Mouse (Mus musculus): ENCODE data around the gene Pkd1l2. TPM values are rescaled to one million over a fixed set of nuclear protein-coding genes. Genes with fewer than 3 reads are reported as not detected.
A peak's percentile ranks its signal among the peaks of the same experiment; 100 is the strongest.

Gene Pkd1l2
- polyA plus RNA-seq, 1 experiment from 2014 or later = not detected

DNA sequence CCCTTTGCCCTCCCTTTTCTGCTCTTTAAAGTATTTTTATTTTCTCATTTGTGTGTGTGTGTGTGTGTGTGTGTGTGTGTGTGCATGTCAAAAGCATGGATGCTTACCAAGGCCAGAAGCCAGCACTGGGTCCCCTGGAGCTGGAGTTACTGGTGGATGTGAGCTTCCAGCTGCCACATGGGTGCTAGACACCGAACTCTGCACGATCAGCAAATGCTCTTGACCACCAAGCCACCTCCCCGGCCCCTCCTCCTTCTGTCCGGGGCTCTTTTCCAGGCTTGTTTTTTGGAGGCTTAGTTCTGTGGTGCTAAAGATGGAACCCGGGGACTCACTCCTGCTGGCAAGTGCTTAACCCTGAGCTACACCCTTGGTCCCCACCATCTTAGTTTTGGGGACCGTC is 135.4 kb downstream of the Pkd1l2 start:
- TF ChIP-seq CTCF (IDR thresholded peaks at IDR 0.05; ENCODE audit: low read depth) = no peak
- H3K9me3 ChIP-seq (ENCODE audit: low read depth, low read length) = no peaks in the 10 kb centered on the region
- no peaks in the 10 kb centered on the region for H3K36me3 ChIP-seq (ENCODE audit: insufficient read depth)
- H3K4me1 ChIP-seq (ENCODE audit: insufficient read depth) = 0 out of 2 replicates have a peak, but pooled peaks cover 7% of the 10 kb centered on the region
- ATAC-seq (ENCODE audit: insufficient read depth) (no peak), DNase-seq (no peak)
- no peak overlapping the region for H3K9ac ChIP-seq
- 83% methylated on average over 6 of the region's 6 CpGs for WGBS
- H3K27me3 ChIP-seq (ENCODE audit: insufficient read depth, low read length) = no peaks in the 10 kb centered on the region
- H3K4me3 ChIP-seq (ENCODE audit: low read depth, low read length) = no peak overlapping the region
- peak overlapping the region; percentile 32; the same call in 1 of the 2 replicates for H3K4me2 ChIP-seq
- H3K27ac ChIP-seq (ENCODE audit: low read depth) = no peak overlapping the region

DNA sequence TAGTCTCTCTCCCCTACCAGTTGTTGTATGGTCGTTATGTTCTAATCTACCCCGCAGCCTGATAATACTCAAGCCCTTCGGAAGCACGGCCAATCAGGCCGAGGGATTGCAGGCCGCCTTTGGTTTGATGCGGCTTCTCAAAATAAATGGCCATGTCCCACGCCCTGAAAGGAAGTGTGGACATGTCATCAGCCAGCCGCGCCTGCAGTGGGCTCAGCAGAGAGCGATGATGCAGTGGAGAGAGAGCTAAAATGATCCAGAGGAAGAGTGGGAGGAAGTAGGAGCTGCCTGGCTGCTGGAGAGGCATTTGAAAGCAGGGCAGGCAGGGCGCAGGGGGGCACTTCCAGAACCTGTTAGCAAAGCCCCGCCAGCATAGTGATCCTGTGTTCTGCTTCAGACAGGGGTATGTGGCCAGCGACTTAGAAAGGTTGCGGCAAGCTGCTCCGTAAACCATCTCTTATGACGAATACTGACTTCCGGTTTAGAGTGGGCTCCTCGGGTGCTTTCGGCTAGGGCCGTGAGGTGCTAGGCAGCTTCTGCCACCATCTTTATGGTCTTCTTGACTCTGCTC is 135.9 kb downstream of the Pkd1l2 start:
- TF ChIP-seq CTCF (IDR thresholded peaks at IDR 0.05; ENCODE audit: low read depth) = no peak
- Histone ChIP-seq H3K4me3 (ENCODE audit: low read depth, low read length) (no peak overlapping the region), H3K9me3 (ENCODE audit: low read depth, low read length) (no peaks in the 10 kb centered on the region), H3K36me3 (ENCODE audit: insufficient read depth) (no peaks in the 10 kb centered on the region), H3K27me3 (ENCODE audit: insufficient read depth, low read length) (no peaks in the 10 kb centered on the region), H3K4me2 (peak overlapping the region; percentile 32), H3K27ac (ENCODE audit: low read depth) (peak overlapping the region; percentile 30; the same call in 1 of the 2 replicates), H3K9ac (peak overlapping the region; percentile 9; the same call in 1 of the 2 replicates), H3K4me1 (ENCODE audit: insufficient read depth) (0 out of 2 replicates have a peak, but pooled peaks cover 7% of the 10 kb centered on the region)
- ATAC-seq (ENCODE audit: insufficient read depth) (no peak), DNase-seq (no peak)
- WGBS = 66% methylated on average over 21 of the region's 21 CpGs

Other genes with a start within 250 kb of the Pkd1l2 start
- 88.2 and 92.6 TPM in 2 replicates for gene Cmc2, start 161.0 kb downstream of the Pkd1l2 start, polyA plus RNA-seq (2014; fragmentation: Nextera tagmentation; extraction: Ambion mirVana)
- gene Cenpn, start 160.7 kb downstream of the Pkd1l2 start, polyA plus RNA-seq (2014; fragmentation: Nextera tagmentation; extraction: Ambion mirVana) = 53.9 and 58.9 TPM in 2 replicates
- 15.4 and 15.8 TPM in 2 replicates for gene Atmin, start 139.1 kb downstream of the Pkd1l2 start, polyA plus RNA-seq (2014; fragmentation: Nextera tagmentation; extraction: Ambion mirVana)
- 1.8 and 1.9 TPM in 2 replicates for gene 1700030J22Rik, start 103.5 kb downstream of the Pkd1l2 start, polyA plus RNA-seq (2014; fragmentation: Nextera tagmentation; extraction: Ambion mirVana)
- gene Gcsh, start 88.9 kb downstream of the Pkd1l2 start, polyA plus RNA-seq (2014; fragmentation: Nextera tagmentation; extraction: Ambion mirVana) = 142 and 143 TPM in 2 replicates
- 0.43 and 0.75 TPM in 2 replicates for gene Bco1, start 13.4 kb upstream of the Pkd1l2 start, polyA plus RNA-seq (2014; fragmentation: Nextera tagmentation; extraction: Ambion mirVana)
- gene Gan, start 75.7 kb upstream of the Pkd1l2 start, polyA plus RNA-seq (2014; fragmentation: Nextera tagmentation; extraction: Ambion mirVana) = 3.3 and 3.4 TPM in 2 replicates
- 22.8 and 26.5 TPM in 2 replicates for gene Cmip, start 174.6 kb upstream of the Pkd1l2 start, polyA plus RNA-seq (2014; fragmentation: Nextera tagmentation; extraction: Ambion mirVana)

Data from lung, embryonic 14.5 days (tissue).